Mouse (Mus musculus): ENCODE measurements around the gene Cd81.

DNA sequence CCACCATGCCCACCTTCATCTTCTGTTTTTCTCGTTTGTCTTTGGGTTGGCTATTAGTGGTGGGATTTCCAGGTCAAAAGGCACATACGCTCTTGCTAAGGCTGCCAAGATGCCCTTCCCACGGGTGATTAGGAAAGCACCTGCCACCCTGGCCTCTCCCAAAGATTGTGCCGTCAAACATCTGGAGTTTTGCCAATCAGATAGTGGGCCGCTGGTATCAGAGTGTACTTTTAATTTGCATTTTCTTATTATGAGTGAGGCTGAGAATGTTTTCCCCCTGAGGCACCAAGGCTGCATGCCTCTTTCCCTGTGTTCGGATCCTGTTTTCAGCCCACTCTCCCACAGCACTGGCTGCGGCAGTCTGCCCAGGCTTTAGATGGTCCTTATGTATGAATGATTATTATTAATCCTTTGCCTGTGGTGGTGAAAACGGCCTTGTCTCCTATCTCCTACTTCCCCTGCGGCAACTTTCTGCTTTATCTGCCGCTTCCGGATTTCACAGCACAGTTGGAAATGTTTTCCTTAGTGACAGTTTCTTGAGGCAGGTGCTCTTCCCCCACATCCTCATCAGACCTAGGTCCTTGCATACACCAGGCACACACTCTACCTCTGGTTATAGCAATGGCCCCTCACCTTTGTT is 52.8 kb downstream of the Cd81 start:
- TF ChIP-seq CTCF (IDR thresholded peaks at IDR 0.05; ENCODE audit: extremely low read depth, insufficient read length, insufficient replicate concordance, low read depth, low read length) = no peak
- TF ChIP-seq POLR2A (IDR thresholded peaks at IDR 0.05; ENCODE audit: low read depth, low read length) = no peak

Measured in small intestine, adult 2 months (tissue).